Mouse (Mus musculus): Measurements from ENCODE around the gene Dsn1. TPM values are rescaled to one million over a fixed set of nuclear protein-coding genes. Genes with fewer than 3 reads are reported as not detected.

Dsn1 gene
- 42.3 TPM in 2 replicates for polyA plus RNA-seq (2015; fragmentation: Nextera tagmentation; extraction: Ambion mirVana)

GRCm38 (mm10) chr2:157006511-157007233 lies at the start of gene Dsn1:
Gene Dsn1, minus strand, starts transcription at chr2:157007154.
- whole genome bisulfite sequencing: under 1% methylated on average over 53 of the region's 56 CpGs
- ATAC-seq (ENCODE audit: low FRiP score, low read depth): peak; percentile 81
- H3K4me2 ChIP-seq (replicated peaks): peak within 1 kb of the TSS; percentile 90

GRCm38 (mm10) chr2:157055721-157056120 lies 48.8 kb upstream of the Dsn1 start:
- Histone ChIP-seq H3K9me3 (no peaks in the 10 kb centered on the region), H3K27ac (no peak overlapping the region), H3K4me2 (replicated peaks) (no peak overlapping the region), H3K36me3 (peaks cover 78% of the 10 kb centered on the region), H3K4me3 (no peak overlapping the region), H3K9ac (no peak overlapping the region), H3K27me3 (no peaks in the 10 kb centered on the region), H3K4me1 (peaks cover 35% of the 10 kb centered on the region)
- ATAC-seq (ENCODE audit: low FRiP score, low read depth): no peak
- WGBS: 87% methylated on average over 6 of the region's 6 CpGs

More at GRCm38 (mm10) chr2:157006511-157007233, at the start of gene Dsn1:
- H3K9me3 ChIP-seq: no peaks in the 10 kb centered on the region
- peaks cover 34% of the 10 kb centered on the region for H3K4me1 ChIP-seq
- H3K27me3 ChIP-seq: no peaks in the 10 kb centered on the region
- H3K4me3 ChIP-seq: peak within 1 kb of the TSS; percentile 78
- H3K36me3 ChIP-seq: peaks cover 27% of the 10 kb centered on the region
- H3K27ac ChIP-seq: peak within 1 kb of the TSS; percentile 81
- peak within 1 kb of the TSS; percentile 83 for H3K9ac ChIP-seq

GRCm38 (mm10) chr2:157054816-157055215 lies 47.9 kb upstream of the Dsn1 start:
- Histone ChIP-seq H3K27me3 (no peaks in the 10 kb centered on the region), H3K4me1 (peaks cover 34% of the 10 kb centered on the region), H3K9me3 (no peaks in the 10 kb centered on the region), H3K9ac (no peak overlapping the region), H3K27ac (peak overlapping the region; percentile 75; the same call in 1 of the 2 replicates), H3K4me3 (no peak overlapping the region), H3K4me2 (replicated peaks) (no peak overlapping the region), H3K36me3 (peaks cover 78% of the 10 kb centered on the region)
- ATAC-seq (ENCODE audit: low FRiP score, low read depth): no peak
- 64% methylated on average over 5 of the region's 5 CpGs for WGBS

- H3K27ac ChIP-seq: no peak overlapping the region
- no peak overlapping the region for H3K4me3 ChIP-seq
- H3K36me3 ChIP-seq: peaks cover 78% of the 10 kb centered on the region
- H3K9ac ChIP-seq: no peak overlapping the region
- no peak overlapping the region for H3K4me2 ChIP-seq (replicated peaks)
- 91% methylated on average over 8 of the region's 8 CpGs for WGBS
- no peaks in the 10 kb centered on the region for H3K27me3 ChIP-seq
- no peak for ATAC-seq (ENCODE audit: low FRiP score, low read depth)
- H3K4me1 ChIP-seq: peaks cover 31% of the 10 kb centered on the region
- H3K9me3 ChIP-seq: no peaks in the 10 kb centered on the region
Measured at GRCm38 (mm10) chr2:157054297-157054696, 47.3 kb upstream of the Dsn1 start.

GRCm38 (mm10) chr2:157053787-157054186 lies 46.8 kb upstream of the Dsn1 start:
- Histone ChIP-seq H3K9ac (no peak overlapping the region), H3K4me1 (peaks cover 25% of the 10 kb centered on the region), H3K9me3 (no peaks in the 10 kb centered on the region), H3K27me3 (no peaks in the 10 kb centered on the region), H3K36me3 (peaks cover 80% of the 10 kb centered on the region), H3K27ac (no peak overlapping the region), H3K4me3 (no peak overlapping the region), H3K4me2 (replicated peaks) (no peak overlapping the region)
- 77% methylated on average over 4 of the region's 4 CpGs for WGBS
- no peak for ATAC-seq (ENCODE audit: low FRiP score, low read depth)

- H3K27me3 ChIP-seq: no peaks in the 10 kb centered on the region
- H3K27ac ChIP-seq: no peak overlapping the region
- H3K9ac ChIP-seq: no peak overlapping the region
- 95% methylated on average over 5 of the region's 5 CpGs for WGBS
- H3K4me2 ChIP-seq (replicated peaks): no peak overlapping the region
- no peaks in the 10 kb centered on the region for H3K9me3 ChIP-seq
- no peak overlapping the region for H3K4me3 ChIP-seq
- H3K4me1 ChIP-seq: peaks cover 19% of the 10 kb centered on the region
- ATAC-seq (ENCODE audit: low FRiP score, low read depth): no peak
- peaks cover 86% of the 10 kb centered on the region for H3K36me3 ChIP-seq
Measured at GRCm38 (mm10) chr2:157053124-157053523, 46.2 kb upstream of the Dsn1 start.

GRCm38 (mm10) chr2:157052448-157052847 lies 45.5 kb upstream of the Dsn1 start:
- Histone ChIP-seq H3K4me3 (no peak overlapping the region), H3K27ac (no peak overlapping the region), H3K9ac (no peak overlapping the region), H3K4me1 (peaks cover 18% of the 10 kb centered on the region), H3K27me3 (no peaks in the 10 kb centered on the region), H3K9me3 (no peaks in the 10 kb centered on the region), H3K4me2 (replicated peaks) (no peak overlapping the region), H3K36me3 (peaks cover 86% of the 10 kb centered on the region)
- ATAC-seq (ENCODE audit: low FRiP score, low read depth): no peak
- WGBS: 83% methylated on average over 8 of the region's 8 CpGs

GRCm38 (mm10) chr2:157049831-157050243 lies 42.9 kb upstream of the Dsn1 start:
- H3K4me3 ChIP-seq: no peak overlapping the region
- no peak overlapping the region for H3K27ac ChIP-seq
- H3K36me3 ChIP-seq: peaks cover 95% of the 10 kb centered on the region
- H3K9me3 ChIP-seq: peaks cover 6% of the 10 kb centered on the region; the same call in 1 of the 2 replicates
- no peak overlapping the region for H3K4me2 ChIP-seq (replicated peaks)
- H3K9ac ChIP-seq: no peak overlapping the region
- peaks cover 15% of the 10 kb centered on the region for H3K4me1 ChIP-seq
- 0 out of 2 replicates have a peak, but pooled peaks have one; percentile 31 for ATAC-seq (ENCODE audit: low FRiP score, low read depth)
- 76% methylated on average over 8 of the region's 8 CpGs for WGBS
- H3K27me3 ChIP-seq: no peaks in the 10 kb centered on the region

GRCm38 (mm10) chr2:157048395-157049181 lies 41.6 kb upstream of the Dsn1 start:
- H3K4me3 ChIP-seq: no peak overlapping the region
- ATAC-seq (ENCODE audit: low FRiP score, low read depth): no peak
- H3K4me1 ChIP-seq: peaks cover 13% of the 10 kb centered on the region; the same call in 1 of the 2 replicates
- H3K36me3 ChIP-seq: peaks cover 95% of the 10 kb centered on the region
- no peaks in the 10 kb centered on the region for H3K27me3 ChIP-seq
- 90% methylated on average over 13 of the region's 13 CpGs for WGBS
- no peak overlapping the region; the same call in 1 of the 2 replicates for H3K27ac ChIP-seq
- no peak overlapping the region for H3K9ac ChIP-seq
- no peak overlapping the region for H3K4me2 ChIP-seq (replicated peaks)
- H3K9me3 ChIP-seq: peaks cover 12% of the 10 kb centered on the region

GRCm38 (mm10) chr2:157046956-157047355 lies 40.0 kb upstream of the Dsn1 start:
- no peak overlapping the region for H3K9ac ChIP-seq
- no peaks in the 10 kb centered on the region for H3K27me3 ChIP-seq
- H3K27ac ChIP-seq: no peak overlapping the region
- WGBS: 95% methylated on average over 5 of the region's 5 CpGs
- H3K9me3 ChIP-seq: peaks cover 12% of the 10 kb centered on the region
- ATAC-seq (ENCODE audit: low FRiP score, low read depth): no peak
- H3K4me3 ChIP-seq: no peak overlapping the region
- no peak overlapping the region for H3K4me2 ChIP-seq (replicated peaks)
- peaks cover 13% of the 10 kb centered on the region; the same call in 1 of the 2 replicates for H3K4me1 ChIP-seq
- peaks cover 88% of the 10 kb centered on the region for H3K36me3 ChIP-seq

GRCm38 (mm10) chr2:157045932-157046331 lies 39.0 kb upstream of the Dsn1 start:
- Histone ChIP-seq H3K4me1 (peaks cover 13% of the 10 kb centered on the region; the same call in 1 of the 2 replicates), H3K27ac (no peak overlapping the region), H3K9ac (no peak overlapping the region), H3K4me3 (no peak overlapping the region), H3K4me2 (replicated peaks) (no peak overlapping the region), H3K9me3 (peaks cover 12% of the 10 kb centered on the region), H3K36me3 (peaks cover 89% of the 10 kb centered on the region), H3K27me3 (no peaks in the 10 kb centered on the region)
- 95% methylated on average over 2 of the region's 2 CpGs for WGBS
- ATAC-seq (ENCODE audit: low FRiP score, low read depth): no peak

GRCm38 (mm10) chr2:157043987-157044386 lies 37.0 kb upstream of the Dsn1 start:
- H3K4me2 ChIP-seq (replicated peaks): no peak overlapping the region
- peaks cover 8% of the 10 kb centered on the region; the same call in 1 of the 2 replicates for H3K4me1 ChIP-seq
- H3K27ac ChIP-seq: no peak overlapping the region
- no peak overlapping the region for H3K9ac ChIP-seq
- peaks cover 89% of the 10 kb centered on the region for H3K36me3 ChIP-seq
- no peak for ATAC-seq (ENCODE audit: low FRiP score, low read depth)
- H3K27me3 ChIP-seq: no peaks in the 10 kb centered on the region
- H3K4me3 ChIP-seq: no peak overlapping the region
- peaks cover 12% of the 10 kb centered on the region for H3K9me3 ChIP-seq

All from limb, embryonic 13.5 days (tissue).